Mouse (Mus musculus): ENCODE measurements around the gene Gm21988.

- TF ChIP-seq HCFC1 (IDR thresholded peaks at IDR 0.05; ENCODE audit: borderline replicate concordance, insufficient read depth, low read length) (0 out of 2 replicates have a peak, but pooled peaks have one; percentile 42), ZNF384 (IDR thresholded peaks at IDR 0.05; ENCODE audit: low read depth, low read length) (no peak), MAFK (IDR thresholded peaks at IDR 0.05; ENCODE audit: insufficient read depth, low read depth, low read length) (no peak)
These were observed 9.3 kb downstream of the Gm21988 start for GRCm38 (mm10) chr11:70230239-70230727.
